Mouse (Mus musculus) intestine, postnatal 0 days (tissue): ENCODE results near the gene Hinfp. TPM values are rescaled to one million over a fixed set of nuclear protein-coding genes. Genes with fewer than 3 reads are reported as not detected.

Source experiments
- ATAC-seq: fragments of 200-750 bp; cut with Nextera tagmentation; 2 replicates; pipeline ENCODE4 v1.8.0; 2017; ENCODE audit warnings: mild to moderate bottlenecking, moderate TSS enrichment, moderate library complexity
- H3K27ac ChIP-seq: fragments of 300-500 bp; sonication (generic); 2 replicates; pipeline ENCODE4 v1.5.1; 2014; ENCODE audit warnings: mild to moderate bottlenecking, low read depth, low read length, moderate library complexity
- H3K27me3 ChIP-seq: fragments of 300-500 bp; sonication (generic); replicated peaks from 2 replicates; pipeline ENCODE4 v1.6.1; 2014; ENCODE audit warnings: low read length, mixed read lengths; ENCODE audit not compliant: control insufficient read depth, insufficient read depth
- H3K36me3 ChIP-seq: fragments of 300-500 bp; sonication (generic); 2 replicates; pipeline ENCODE4 v1.6.1; 2014; ENCODE audit warnings: mild to moderate bottlenecking, moderate library complexity; ENCODE audit not compliant: control insufficient read depth, insufficient read depth
- H3K4me1 ChIP-seq: fragments of 300-500 bp; sonication (generic); replicated peaks from 2 replicates; pipeline ENCODE4 v1.6.1; 2014; ENCODE audit warnings: antibody characterized with exemption, low read length, mixed read lengths; ENCODE audit not compliant: control insufficient read depth, insufficient read depth
- H3K4me2 ChIP-seq: fragments of 300-500 bp; sonication (generic); replicated peaks from 2 replicates; pipeline ENCODE4 v1.6.1; 2014; ENCODE audit warnings: low read depth, mild to moderate bottlenecking, moderate library complexity
- H3K4me3 ChIP-seq: fragments of 300-500 bp; sonication (generic); 2 replicates; pipeline ENCODE4 v1.5.1; 2014; ENCODE audit warnings: low read depth, low read length
- H3K9ac ChIP-seq: fragments of 300-500 bp; sonication (generic); 2 replicates; pipeline ENCODE4 v1.6.1; 2014; ENCODE audit warnings: mild to moderate bottlenecking, low read depth, low read length
- H3K9me3 ChIP-seq: fragments of 300-500 bp; sonication (generic); 2 replicates; pipeline ENCODE4 v1.6.1; 2016; ENCODE audit warnings: mixed run types; ENCODE audit not compliant: control insufficient read depth
- CTCF ChIP-seq: sonication (generic); IDR thresholded peaks from 2 replicates; pipeline ENCODE4 v1.5.1; 2016; ENCODE audit warnings: low read depth, mild to moderate bottlenecking, control low read depth, antibody characterized with exemption, moderate library complexity
- WGBS: fragments of 180-500 bp; shearing (Covaris S2); extraction: QIAGEN DNeasy Blood & Tissue Kit; methylation state at CpG from one replicate; pipeline ENCODE4 v1.1.7; 2014; 5-methylcytosine and 5-hydroxymethylcytosine counted together
- polyA plus RNA-seq: library from polyadenylated mRNA; unstranded; fragments of >200 nt; fragmentation: Nextera tagmentation; extraction: Ambion mirVana; gene quantifications from 2 replicates; pipeline ENCODE4 v1.2.1, GENCODE M21; 2015

Gene Hinfp
- polyA plus RNA-seq, result 6.0 and 6.8 TPM in 2 replicates

GRCm38 (mm10) chr9:44305466-44306079 is at the start of gene Hinfp:
TSS of gene Hinfp (minus strand) at chr9:44305671.
- Histone ChIP-seq H3K36me3 (peaks cover 21% of the 10 kb centered on the region), H3K4me1 (0 out of 2 replicates have a peak, but pooled peaks cover 9% of the 10 kb centered on the region), H3K4me3 (peak within 1 kb of the TSS; percentile 93), H3K9me3 (no peaks in the 10 kb centered on the region), H3K27ac (peak within 1 kb of the TSS; percentile 88), H3K4me2 (peak within 1 kb of the TSS; percentile 82), H3K9ac (peak within 1 kb of the TSS; percentile 84), H3K27me3 (no peaks in the 10 kb centered on the region)
- ATAC-seq, result peak; percentile 99
- WGBS, result under 1% methylated on average over 54 of the region's 54 CpGs
- no peak for TF ChIP-seq CTCF

- WGBS, result 93% methylated on average over 6 of the region's 6 CpGs
- no peaks in the 10 kb centered on the region for H3K9me3 ChIP-seq
- H3K4me3 ChIP-seq, result no peak overlapping the region
- no peak for TF ChIP-seq CTCF
- H3K36me3 ChIP-seq, result peaks cover 95% of the 10 kb centered on the region
- H3K9ac ChIP-seq, result no peak overlapping the region
- no peaks in the 10 kb centered on the region for H3K4me1 ChIP-seq
- no peak overlapping the region for H3K4me2 ChIP-seq
- H3K27ac ChIP-seq, result no peak overlapping the region
- no peak for ATAC-seq
- no peaks in the 10 kb centered on the region for H3K27me3 ChIP-seq
These were observed 47.7 kb upstream of the Hinfp start for GRCm38 (mm10) chr9:44353142-44353541.

- H3K9ac ChIP-seq, result no peak overlapping the region
- peaks cover 96% of the 10 kb centered on the region for H3K36me3 ChIP-seq
- 89% methylated on average over 10 of the region's 10 CpGs for WGBS
- H3K4me2 ChIP-seq, result no peak overlapping the region
- no peaks in the 10 kb centered on the region for H3K9me3 ChIP-seq
- ATAC-seq, result no peak
- no peaks in the 10 kb centered on the region for H3K4me1 ChIP-seq
- no peak overlapping the region for H3K4me3 ChIP-seq
- H3K27me3 ChIP-seq, result no peaks in the 10 kb centered on the region
- no peak overlapping the region for H3K27ac ChIP-seq
- no peak for TF ChIP-seq CTCF
These were observed 46.9 kb upstream of the Hinfp start for GRCm38 (mm10) chr9:44352337-44352736.

GRCm38 (mm10) chr9:44351396-44351795 is 45.9 kb upstream of the Hinfp start:
- TF ChIP-seq CTCF, result no peak
- no peak overlapping the region for H3K27ac ChIP-seq
- H3K36me3 ChIP-seq, result peaks cover 90% of the 10 kb centered on the region
- ATAC-seq, result no peak
- H3K4me3 ChIP-seq, result no peak overlapping the region
- H3K27me3 ChIP-seq, result no peaks in the 10 kb centered on the region
- H3K9ac ChIP-seq, result no peak overlapping the region
- H3K9me3 ChIP-seq, result no peaks in the 10 kb centered on the region
- H3K4me2 ChIP-seq, result no peak overlapping the region
- no peaks in the 10 kb centered on the region for H3K4me1 ChIP-seq
- over 99% methylated on average over 4 of the region's 4 CpGs for WGBS

GRCm38 (mm10) chr9:44348546-44348945 is 43.1 kb upstream of the Hinfp start:
- no peak for ATAC-seq
- no peak overlapping the region; the same call in 1 of the 2 replicates for H3K27ac ChIP-seq
- peaks cover 62% of the 10 kb centered on the region for H3K36me3 ChIP-seq
- H3K27me3 ChIP-seq, result no peaks in the 10 kb centered on the region
- 96% methylated on average over 4 of the region's 4 CpGs for WGBS
- no peak overlapping the region for H3K4me2 ChIP-seq
- H3K4me1 ChIP-seq, result no peaks in the 10 kb centered on the region
- peak; percentile 46 for TF ChIP-seq CTCF
- H3K4me3 ChIP-seq, result no peak overlapping the region
- no peak overlapping the region for H3K9ac ChIP-seq
- no peaks in the 10 kb centered on the region for H3K9me3 ChIP-seq

- Histone ChIP-seq H3K4me3 (no peak overlapping the region), H3K27ac (no peak overlapping the region), H3K4me1 (no peaks in the 10 kb centered on the region), H3K27me3 (no peaks in the 10 kb centered on the region), H3K4me2 (no peak overlapping the region), H3K9ac (no peak overlapping the region), H3K36me3 (peaks cover 52% of the 10 kb centered on the region), H3K9me3 (no peaks in the 10 kb centered on the region)
- TF ChIP-seq CTCF, result no peak
- ATAC-seq, result no peak
- WGBS, result 74% methylated on average over 4 of the region's 4 CpGs
These were observed 42.1 kb upstream of the Hinfp start for GRCm38 (mm10) chr9:44347621-44348020.
